Mouse (Mus musculus): Measurements from ENCODE around the gene Hhat. TPM values are rescaled to one million over a fixed set of nuclear protein-coding genes. Genes with fewer than 3 reads are reported as not detected.

Gene Hhat
- polyA plus RNA-seq, 1 experiment, result 3.4 TPM

GRCm38 (mm10) chr1:192497505-192497904 lies 273.5 kb downstream of the Hhat start:
- WGBS, result 76% methylated on average over 2 of the region's 2 CpGs
- Histone ChIP-seq H3K36me3 (ENCODE audit: control insufficient read depth, insufficient read depth, low read length) (no peaks in the 10 kb centered on the region), H3K27me3 (ENCODE audit: control insufficient read depth, insufficient read depth, low read length) (no peaks in the 10 kb centered on the region), H3K4me3 (ENCODE audit: extremely low read depth, insufficient read depth, insufficient read length) (no peak overlapping the region), H3K27ac (ENCODE audit: insufficient read depth, low read length) (no peak overlapping the region), H3K4me1 (ENCODE audit: control insufficient read depth, insufficient read depth, insufficient read length) (no peaks in the 10 kb centered on the region)
- no peak for DNase-seq (ENCODE audit: low read depth in 1 of 2, low spot score in 2 of 2)
- TF ChIP-seq CTCF (IDR thresholded peaks at IDR 0.05; ENCODE audit: extremely low read depth, insufficient read depth, insufficient read length, insufficient replicate concordance) (no peak), POLR2A (IDR thresholded peaks at IDR 0.05; ENCODE audit: low read depth, low read length) (no peak)

- DNase-seq (ENCODE audit: low read depth in 1 of 2, low spot score in 2 of 2), result no peak
- no peaks in the 10 kb centered on the region for H3K36me3 ChIP-seq (ENCODE audit: control insufficient read depth, insufficient read depth, low read length)
- H3K4me3 ChIP-seq (ENCODE audit: extremely low read depth, insufficient read depth, insufficient read length), result no peak overlapping the region
- H3K27me3 ChIP-seq (ENCODE audit: control insufficient read depth, insufficient read depth, low read length), result no peaks in the 10 kb centered on the region
- WGBS, result 66% methylated on average over 13 of the region's 13 CpGs
- no peaks in the 10 kb centered on the region for H3K4me1 ChIP-seq (ENCODE audit: control insufficient read depth, insufficient read depth, insufficient read length)
- no peak overlapping the region for H3K27ac ChIP-seq (ENCODE audit: insufficient read depth, low read length)
- TF ChIP-seq CTCF (IDR thresholded peaks at IDR 0.05; ENCODE audit: extremely low read depth, insufficient read depth, insufficient read length, insufficient replicate concordance) (no peak), POLR2A (IDR thresholded peaks at IDR 0.05; ENCODE audit: low read depth, low read length) (no peak)
These were observed 280.9 kb downstream of the Hhat start for GRCm38 (mm10) chr1:192489908-192490825.

DNA sequence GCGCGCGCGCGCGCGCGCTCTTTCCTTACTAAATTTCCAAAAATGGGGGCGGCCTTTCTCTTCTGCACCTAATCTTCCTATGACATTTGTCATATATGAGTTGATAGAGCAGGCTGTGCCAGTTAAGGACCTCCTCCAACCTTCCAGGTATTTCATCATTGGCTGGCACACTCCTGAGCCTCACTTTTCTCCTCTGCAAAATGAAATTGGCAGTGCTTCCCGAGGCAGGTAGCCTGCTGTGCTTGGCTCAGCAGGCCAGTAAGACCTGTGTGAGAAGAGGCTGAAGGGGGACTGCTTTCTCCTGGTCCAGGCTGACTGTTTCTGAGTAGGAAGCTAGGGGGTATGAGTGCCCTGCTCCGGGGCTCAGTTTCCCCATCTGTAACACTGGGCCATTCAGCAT lies 283.5 kb downstream of the Hhat start:
- Histone ChIP-seq H3K4me1 (ENCODE audit: control insufficient read depth, insufficient read depth, insufficient read length) (no peaks in the 10 kb centered on the region), H3K27me3 (ENCODE audit: control insufficient read depth, insufficient read depth, low read length) (no peaks in the 10 kb centered on the region), H3K27ac (ENCODE audit: insufficient read depth, low read length) (no peak overlapping the region), H3K4me3 (ENCODE audit: extremely low read depth, insufficient read depth, insufficient read length) (no peak overlapping the region), H3K36me3 (ENCODE audit: control insufficient read depth, insufficient read depth, low read length) (no peaks in the 10 kb centered on the region)
- WGBS, result 93% methylated on average over 11 of the region's 11 CpGs
- no peak for DNase-seq (ENCODE audit: low read depth in 1 of 2, low spot score in 2 of 2)
- TF ChIP-seq CTCF (IDR thresholded peaks at IDR 0.05; ENCODE audit: extremely low read depth, insufficient read depth, insufficient read length, insufficient replicate concordance) (no peak), POLR2A (IDR thresholded peaks at IDR 0.05; ENCODE audit: low read depth, low read length) (no peak)

DNA sequence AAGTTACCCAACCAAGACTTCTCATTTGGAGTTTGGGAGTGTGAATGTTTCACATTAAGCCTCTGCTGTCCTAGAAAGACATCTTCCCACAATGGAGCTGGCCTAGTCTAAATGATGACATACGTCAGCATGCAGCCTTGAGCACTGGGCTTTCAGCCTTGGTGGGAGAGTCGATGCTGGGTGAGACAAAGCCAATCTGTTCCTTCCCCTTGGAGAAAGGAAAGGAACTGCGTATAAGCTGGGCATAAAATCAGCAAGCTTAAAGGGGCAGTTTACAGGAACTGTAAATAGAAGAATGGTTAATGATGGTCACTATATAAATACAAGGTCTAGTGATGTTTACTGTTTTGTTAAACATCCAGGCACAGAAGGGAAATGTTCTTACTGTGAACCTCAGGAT lies 286.0 kb downstream of the Hhat start:
- Histone ChIP-seq H3K27ac (ENCODE audit: insufficient read depth, low read length) (no peak overlapping the region), H3K27me3 (ENCODE audit: control insufficient read depth, insufficient read depth, low read length) (no peaks in the 10 kb centered on the region), H3K4me3 (ENCODE audit: extremely low read depth, insufficient read depth, insufficient read length) (no peak overlapping the region), H3K4me1 (ENCODE audit: control insufficient read depth, insufficient read depth, insufficient read length) (no peaks in the 10 kb centered on the region), H3K36me3 (ENCODE audit: control insufficient read depth, insufficient read depth, low read length) (no peaks in the 10 kb centered on the region)
- 45% methylated on average over 3 of the region's 3 CpGs for WGBS
- TF ChIP-seq CTCF (IDR thresholded peaks at IDR 0.05; ENCODE audit: extremely low read depth, insufficient read depth, insufficient read length, insufficient replicate concordance), result no peak
- no peak for DNase-seq (ENCODE audit: low read depth in 1 of 2, low spot score in 2 of 2)

- DNase-seq (ENCODE audit: low read depth in 1 of 2, low spot score in 2 of 2), result no peak
- H3K36me3 ChIP-seq (ENCODE audit: control insufficient read depth, insufficient read depth, low read length), result no peaks in the 10 kb centered on the region
- no peaks in the 10 kb centered on the region for H3K27me3 ChIP-seq (ENCODE audit: control insufficient read depth, insufficient read depth, low read length)
- TF ChIP-seq CTCF (IDR thresholded peaks at IDR 0.05; ENCODE audit: extremely low read depth, insufficient read depth, insufficient read length, insufficient replicate concordance) (no peak), POLR2A (IDR thresholded peaks at IDR 0.05; ENCODE audit: low read depth, low read length) (no peak)
- no peak overlapping the region for H3K27ac ChIP-seq (ENCODE audit: insufficient read depth, low read length)
- no peak overlapping the region for H3K4me3 ChIP-seq (ENCODE audit: extremely low read depth, insufficient read depth, insufficient read length)
- no peaks in the 10 kb centered on the region for H3K4me1 ChIP-seq (ENCODE audit: control insufficient read depth, insufficient read depth, insufficient read length)
These were observed 289.6 kb downstream of the Hhat start for GRCm38 (mm10) chr1:192481446-192481845.

DNA sequence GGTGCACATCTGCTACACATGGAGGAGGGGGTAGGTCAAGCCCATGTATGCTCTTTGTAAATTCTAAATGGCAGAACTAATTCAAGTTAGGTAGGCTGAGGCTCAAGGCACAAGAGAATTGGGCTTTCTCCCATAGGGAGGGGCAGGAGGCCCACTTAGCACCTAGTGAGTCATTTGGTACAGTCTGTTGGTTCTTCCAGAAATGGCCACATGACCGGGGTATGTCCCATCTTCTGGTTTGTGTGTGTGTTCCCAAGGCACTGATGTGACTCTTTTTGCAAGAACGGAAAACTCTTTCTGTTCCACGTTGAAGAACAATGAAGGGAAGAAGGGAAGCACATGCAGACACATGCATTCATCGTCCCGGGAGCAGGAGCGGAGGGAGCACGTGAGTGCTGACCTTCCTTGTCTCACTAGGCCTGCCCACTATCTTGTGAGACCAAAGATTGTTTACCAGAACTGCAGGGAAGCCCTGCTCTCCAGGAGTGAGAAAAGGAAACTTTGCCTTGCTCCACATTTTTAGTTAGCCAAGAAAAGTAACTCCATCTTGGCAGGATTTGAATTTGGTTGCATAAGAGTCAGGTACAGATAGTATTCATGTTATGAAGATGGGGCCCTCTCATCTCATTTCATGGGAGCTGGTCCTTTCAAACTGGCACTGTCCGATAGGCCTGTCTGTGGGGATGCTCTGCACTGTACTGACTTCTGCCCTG lies 290.8 kb downstream of the Hhat start:
- TF ChIP-seq POLR2A (IDR thresholded peaks at IDR 0.05; ENCODE audit: low read depth, low read length) (no peak), CTCF (IDR thresholded peaks at IDR 0.05; ENCODE audit: extremely low read depth, insufficient read depth, insufficient read length, insufficient replicate concordance) (no peak)
- Histone ChIP-seq H3K36me3 (ENCODE audit: control insufficient read depth, insufficient read depth, low read length) (no peaks in the 10 kb centered on the region), H3K4me3 (ENCODE audit: extremely low read depth, insufficient read depth, insufficient read length) (no peak overlapping the region), H3K27me3 (ENCODE audit: control insufficient read depth, insufficient read depth, low read length) (no peaks in the 10 kb centered on the region), H3K4me1 (ENCODE audit: control insufficient read depth, insufficient read depth, insufficient read length) (no peaks in the 10 kb centered on the region), H3K27ac (ENCODE audit: insufficient read depth, low read length) (no peak overlapping the region)
- DNase-seq (ENCODE audit: low read depth in 1 of 2, low spot score in 2 of 2), result no peak
- WGBS, result 75% methylated on average over 8 of the region's 8 CpGs

- no peak for DNase-seq (ENCODE audit: low read depth in 1 of 2, low spot score in 2 of 2)
- TF ChIP-seq CTCF (IDR thresholded peaks at IDR 0.05; ENCODE audit: extremely low read depth, insufficient read depth, insufficient read length, insufficient replicate concordance) (no peak), POLR2A (IDR thresholded peaks at IDR 0.05; ENCODE audit: low read depth, low read length) (no peak)
- no peak overlapping the region for H3K4me3 ChIP-seq (ENCODE audit: extremely low read depth, insufficient read depth, insufficient read length)
- H3K27me3 ChIP-seq (ENCODE audit: control insufficient read depth, insufficient read depth, low read length), result no peaks in the 10 kb centered on the region
- 73% methylated on average over 5 of the region's 5 CpGs for WGBS
- no peaks in the 10 kb centered on the region for H3K36me3 ChIP-seq (ENCODE audit: control insufficient read depth, insufficient read depth, low read length)
- H3K27ac ChIP-seq (ENCODE audit: insufficient read depth, low read length), result no peak overlapping the region
- no peaks in the 10 kb centered on the region for H3K4me1 ChIP-seq (ENCODE audit: control insufficient read depth, insufficient read depth, insufficient read length)
These were observed 292.8 kb downstream of the Hhat start for GRCm38 (mm10) chr1:192478176-192478575.

All from spleen, adult 2 months (tissue).